Mouse (Mus musculus): ENCODE data around the gene Nfix. TPM values are rescaled to one million over a fixed set of nuclear protein-coding genes. Genes with fewer than 3 reads are reported as not detected.
"Not testable (repeated sequence)": the region's sequence is repeated elsewhere in the genome, so short reads cannot be mapped to it uniquely, and the experiment has no call there.

The Nfix gene
- polyA plus RNA-seq, 1 experiment, result 46.8 TPM

- no peak for TF ChIP-seq POLR2A (IDR thresholded peaks at IDR 0.05; ENCODE audit: borderline replicate concordance, extremely low read depth, insufficient read depth, insufficient read length, poor library complexity, severe bottlenecking)
- TF ChIP-seq CTCF (IDR thresholded peaks at IDR 0.05; ENCODE audit: borderline replicate concordance, extremely low read depth, insufficient read depth, insufficient read length), result no peak
- no peak for DNase-seq (ENCODE audit: low read depth)
Measured at GRCm38 (mm10) chr8:84695140-84695539, 105.0 kb downstream of the Nfix start.

- no peak for TF ChIP-seq POLR2A (IDR thresholded peaks at IDR 0.05; ENCODE audit: borderline replicate concordance, extremely low read depth, insufficient read depth, insufficient read length, poor library complexity, severe bottlenecking)
- no peak for TF ChIP-seq CTCF (IDR thresholded peaks at IDR 0.05; ENCODE audit: borderline replicate concordance, extremely low read depth, insufficient read depth, insufficient read length)
- no peak for DNase-seq (ENCODE audit: low read depth)
Measured at GRCm38 (mm10) chr8:84693332-84693731, 106.8 kb downstream of the Nfix start.

GRCm38 (mm10) chr8:84689091-84689915 lies 110.8 kb downstream of the Nfix start:
- no peak for TF ChIP-seq POLR2A (IDR thresholded peaks at IDR 0.05; ENCODE audit: borderline replicate concordance, extremely low read depth, insufficient read depth, insufficient read length, poor library complexity, severe bottlenecking)
- TF ChIP-seq CTCF (IDR thresholded peaks at IDR 0.05; ENCODE audit: borderline replicate concordance, extremely low read depth, insufficient read depth, insufficient read length), result no peak
- peak; percentile 97 for DNase-seq (ENCODE audit: low read depth)

GRCm38 (mm10) chr8:84687705-84688100 lies 112.4 kb downstream of the Nfix start, which contains the start of gene Nacc1:
Gene Nacc1 (minus strand): TSS chr8:84687862.
- peak; percentile 96 for DNase-seq (ENCODE audit: low read depth)
- TF ChIP-seq CTCF (IDR thresholded peaks at IDR 0.05; ENCODE audit: borderline replicate concordance, extremely low read depth, insufficient read depth, insufficient read length) (0 out of 2 replicates have a peak, but pooled peaks have one; percentile 8), POLR2A (IDR thresholded peaks at IDR 0.05; ENCODE audit: borderline replicate concordance, extremely low read depth, insufficient read depth, insufficient read length, poor library complexity, severe bottlenecking) (peak; percentile 77)

GRCm38 (mm10) chr8:84687003-84687704 lies 113.0 kb downstream of the Nfix start:
- peak; percentile 63 for DNase-seq (ENCODE audit: low read depth)
- TF ChIP-seq POLR2A (IDR thresholded peaks at IDR 0.05; ENCODE audit: borderline replicate concordance, extremely low read depth, insufficient read depth, insufficient read length, poor library complexity, severe bottlenecking), result no peak
- no peak for TF ChIP-seq CTCF (IDR thresholded peaks at IDR 0.05; ENCODE audit: borderline replicate concordance, extremely low read depth, insufficient read depth, insufficient read length)

- TF ChIP-seq CTCF (IDR thresholded peaks at IDR 0.05; ENCODE audit: borderline replicate concordance, extremely low read depth, insufficient read depth, insufficient read length), result no peak
- no peak for TF ChIP-seq POLR2A (IDR thresholded peaks at IDR 0.05; ENCODE audit: borderline replicate concordance, extremely low read depth, insufficient read depth, insufficient read length, poor library complexity, severe bottlenecking)
- peak; percentile 31 for DNase-seq (ENCODE audit: low read depth)
Measured at GRCm38 (mm10) chr8:84686191-84687002, 113.7 kb downstream of the Nfix start, which contains the start of gene Trmt1. Gene Trmt1 (plus strand): TSS chr8:84686307.

GRCm38 (mm10) chr8:84684537-84684936 lies 115.6 kb downstream of the Nfix start:
- DNase-seq (ENCODE audit: low read depth), result no peak

GRCm38 (mm10) chr8:84682257-84682656 lies 117.9 kb downstream of the Nfix start:
- no peak for TF ChIP-seq CTCF (IDR thresholded peaks at IDR 0.05; ENCODE audit: borderline replicate concordance, extremely low read depth, insufficient read depth, insufficient read length)
- no peak for TF ChIP-seq POLR2A (IDR thresholded peaks at IDR 0.05; ENCODE audit: borderline replicate concordance, extremely low read depth, insufficient read depth, insufficient read length, poor library complexity, severe bottlenecking)
- no peak for DNase-seq (ENCODE audit: low read depth)

More at GRCm38 (mm10) chr8:84684537-84684936, 115.6 kb downstream of the Nfix start:
- TF ChIP-seq POLR2A (IDR thresholded peaks at IDR 0.05; ENCODE audit: borderline replicate concordance, extremely low read depth, insufficient read depth, insufficient read length, poor library complexity, severe bottlenecking), result no peak
- no peak for TF ChIP-seq CTCF (IDR thresholded peaks at IDR 0.05; ENCODE audit: borderline replicate concordance, extremely low read depth, insufficient read depth, insufficient read length)

- DNase-seq (ENCODE audit: low read depth), result no peak
- no peak for TF ChIP-seq POLR2A (IDR thresholded peaks at IDR 0.05; ENCODE audit: borderline replicate concordance, extremely low read depth, insufficient read depth, insufficient read length, poor library complexity, severe bottlenecking)
- no peak for TF ChIP-seq CTCF (IDR thresholded peaks at IDR 0.05; ENCODE audit: borderline replicate concordance, extremely low read depth, insufficient read depth, insufficient read length)
Measured at GRCm38 (mm10) chr8:84681476-84681875, 118.7 kb downstream of the Nfix start.

GRCm38 (mm10) chr8:84677305-84677704 lies 122.8 kb downstream of the Nfix start:
- DNase-seq (ENCODE audit: low read depth), result no peak
- TF ChIP-seq POLR2A (IDR thresholded peaks at IDR 0.05; ENCODE audit: borderline replicate concordance, extremely low read depth, insufficient read depth, insufficient read length, poor library complexity, severe bottlenecking) (no peak), CTCF (IDR thresholded peaks at IDR 0.05; ENCODE audit: borderline replicate concordance, extremely low read depth, insufficient read depth, insufficient read length) (no peak)

- not testable (repeated sequence) for DNase-seq (ENCODE audit: low read depth)
Measured at GRCm38 (mm10) chr8:84670295-84671006, 129.7 kb downstream of the Nfix start.

Data from brain, embryonic 14.5 days (tissue).